Mouse (Mus musculus): Measurements from ENCODE around the gene Mkrn2.
A peak's percentile ranks its signal among the peaks of the same experiment; 100 is the strongest.
"Not testable (repeated sequence)": the region's sequence is repeated elsewhere in the genome, so short reads cannot be mapped to it uniquely, and the experiment has no call there.

Gene Mkrn2

GRCm38 (mm10) chr6:115607429-115607828 is 5.7 kb downstream of the Mkrn2 start:
- DNase-seq (ENCODE audit: low spot score in 2 of 2) = no peak

GRCm38 (mm10) chr6:115609121-115609520 is 7.4 kb downstream of the Mkrn2 start:
- no peak for DNase-seq (ENCODE audit: low spot score in 2 of 2)

GRCm38 (mm10) chr6:115610301-115610700 is 8.6 kb downstream of the Mkrn2 start:
- no peak for DNase-seq (ENCODE audit: low spot score in 2 of 2)

GRCm38 (mm10) chr6:115613793-115614192 is 12.1 kb downstream of the Mkrn2 start:
- DNase-seq (ENCODE audit: low spot score in 2 of 2) = no peak

GRCm38 (mm10) chr6:115615983-115616382 is 14.3 kb downstream of the Mkrn2 start:
- no peak for DNase-seq (ENCODE audit: low spot score in 2 of 2)

- peak; percentile 39 to 69 for DNase-seq (ENCODE audit: low spot score in 2 of 2)
Observed at GRCm38 (mm10) chr6:115619818-115620217, 18.1 kb downstream of the Mkrn2 start.

GRCm38 (mm10) chr6:115620942-115621341 is 19.2 kb downstream of the Mkrn2 start:
- DNase-seq (ENCODE audit: low spot score in 2 of 2) = no peak

GRCm38 (mm10) chr6:115626121-115626520 is 24.4 kb downstream of the Mkrn2 start:
- DNase-seq (ENCODE audit: low spot score in 2 of 2) = no peak

GRCm38 (mm10) chr6:115631056-115631795 is 29.5 kb downstream of the Mkrn2 start:
- DNase-seq (ENCODE audit: low spot score in 2 of 2) = no peak

GRCm38 (mm10) chr6:115634015-115634414 is 32.3 kb downstream of the Mkrn2 start:
- no peak for DNase-seq (ENCODE audit: low spot score in 2 of 2)

GRCm38 (mm10) chr6:115638188-115638587 is 36.5 kb downstream of the Mkrn2 start:
- DNase-seq (ENCODE audit: low spot score in 2 of 2) = not testable (repeated sequence)

- DNase-seq (ENCODE audit: low spot score in 2 of 2) = no peak
Observed at GRCm38 (mm10) chr6:115643315-115643714, 41.6 kb downstream of the Mkrn2 start.

GRCm38 (mm10) chr6:115649792-115650365 is 48.2 kb downstream of the Mkrn2 start:
- no peak for DNase-seq (ENCODE audit: low spot score in 2 of 2)

- DNase-seq (ENCODE audit: low spot score in 2 of 2) = no peak
Observed at GRCm38 (mm10) chr6:115650476-115651427, 49.0 kb downstream of the Mkrn2 start.

- DNase-seq (ENCODE audit: low spot score in 2 of 2) = no peak
Observed at GRCm38 (mm10) chr6:115651719-115652118, 50.0 kb downstream of the Mkrn2 start.

- DNase-seq (ENCODE audit: low spot score in 2 of 2) = no peak
Observed at GRCm38 (mm10) chr6:115653939-115654338, 52.2 kb downstream of the Mkrn2 start.

- no peak for DNase-seq (ENCODE audit: low spot score in 2 of 2)
Observed at GRCm38 (mm10) chr6:115658802-115659201, 57.1 kb downstream of the Mkrn2 start.

- no peak for DNase-seq (ENCODE audit: low spot score in 2 of 2)
Observed at GRCm38 (mm10) chr6:115664268-115664667, 62.6 kb downstream of the Mkrn2 start.

GRCm38 (mm10) chr6:115666641-115667040 is 64.9 kb downstream of the Mkrn2 start:
- peak in 1 of 2 experiments; percentile 21 for DNase-seq (ENCODE audit: low spot score in 2 of 2)
